Mouse (Mus musculus) liver, embryonic 14.5 days (tissue): ENCODE measurements around the gene Try10. TPM values are rescaled to one million over a fixed set of nuclear protein-coding genes. Genes with fewer than 3 reads are reported as not detected.

Experiments used
- polyA plus RNA-seq, 2 experiments: library from polyadenylated mRNA; depleted of rRNA in 1 of 2; stranded (reverse) in 1 of 2; unstranded in 1 of 2; fragments of >200 nt; fragmentation: Nextera tagmentation in 1 of 2; extraction: Ambion mirVana in 1 of 2; gene quantifications; 2 replicates each; pipeline versions ENCODE4 v1.2.1 to v1.2.3; 2012 to 2014

Gene Try10
- polyA plus RNA-seq, 2 experiments: not detected

Other genes starting within 250 kb of the Try10 start
- not detected in 2 replicates for gene Try4, start 51.8 kb upstream of the Try10 start, polyA plus RNA-seq (2012; rRNA removed)
- gene Try4, start 51.8 kb upstream of the Try10 start, polyA plus RNA-seq (2014; fragmentation: Nextera tagmentation; extraction: Ambion mirVana): not detected in 2 replicates
- not detected in 2 replicates for gene Try5, start 37.3 kb upstream of the Try10 start, polyA plus RNA-seq (2012; rRNA removed)
- gene Try5, start 37.3 kb upstream of the Try10 start, polyA plus RNA-seq (2014; fragmentation: Nextera tagmentation; extraction: Ambion mirVana): not detected in 2 replicates
- gene Prss3, start 23.6 kb downstream of the Try10 start, polyA plus RNA-seq (2012; rRNA removed): not detected in 2 replicates
- not detected in 2 replicates for gene Prss3, start 23.6 kb downstream of the Try10 start, polyA plus RNA-seq (2014; fragmentation: Nextera tagmentation; extraction: Ambion mirVana)
- not detected in 2 replicates for gene Gm5771, start 38.3 kb downstream of the Try10 start, polyA plus RNA-seq (2012; rRNA removed)
- not detected in 2 replicates for gene Gm5771, start 38.3 kb downstream of the Try10 start, polyA plus RNA-seq (2014; fragmentation: Nextera tagmentation; extraction: Ambion mirVana)
- not detected in 2 replicates for gene Gm10334, start 92.0 kb downstream of the Try10 start, polyA plus RNA-seq (2012; rRNA removed)
- gene Gm10334, start 92.0 kb downstream of the Try10 start, polyA plus RNA-seq (2014; fragmentation: Nextera tagmentation; extraction: Ambion mirVana): not detected in 2 replicates
- not detected in 2 replicates for gene Prss1, start 104.8 kb downstream of the Try10 start, polyA plus RNA-seq (2012; rRNA removed)
- not detected in 2 replicates for gene Prss1, start 104.8 kb downstream of the Try10 start, polyA plus RNA-seq (2014; fragmentation: Nextera tagmentation; extraction: Ambion mirVana)
- gene Prss2, start 167.7 kb downstream of the Try10 start, polyA plus RNA-seq (2012; rRNA removed): 0.06 and 0.22 TPM in 2 replicates
- 0.29 TPM in 1 of 2 replicates, not detected in the other for gene Prss2, start 167.7 kb downstream of the Try10 start, polyA plus RNA-seq (2014; fragmentation: Nextera tagmentation; extraction: Ambion mirVana)